Comparison of ENCODE assay signal across 9 mouse cellular contexts in genomic region chr13:47301070-47301469, GRCm38 (mm10).
DNase-seq lines count a peak whose midpoint lies in the region; ATAC-seq and TF ChIP-seq lines count a peak whose summit lies in the region.
"Had no signal": no experiment of that assay in that cellular context is flagged by ENCODE, and none has a peak within 500 bp of the region (broad histone marks: within the 10 kb centered on the region; RNA-seq: fewer than 3 reads in every experiment).

No protein-coding gene starts in this region.

- no peak overlapping the region for H3K4me2 ChIP-seq in intestine, postnatal 0 days (replicated peaks; ENCODE audit: low read depth)
- no peak overlapping the region for H3K4me2 ChIP-seq in intestine, embryonic 16.5 days (ENCODE audit: low read depth, low read length)
- H3K4me2 ChIP-seq in kidney, embryonic 15.5 days = no peak overlapping the region
- H3K4me2 ChIP-seq in intestine, embryonic 15.5 days (replicated peaks) = no peak overlapping the region

- no peak overlapping the region for H3K9ac ChIP-seq in intestine, postnatal 0 days (ENCODE audit: low read depth, low read length)
- no peak overlapping the region for H3K9ac ChIP-seq in intestine, embryonic 16.5 days (ENCODE audit: low read depth, low read length)
- H3K9ac ChIP-seq in kidney, embryonic 15.5 days = no peak overlapping the region
- H3K9ac ChIP-seq in intestine, embryonic 15.5 days = no peak overlapping the region

- H3K9me3 ChIP-seq in intestine, postnatal 0 days (ENCODE audit: control insufficient read depth) = no peaks in the 10 kb centered on the region
- no peaks in the 10 kb centered on the region for H3K9me3 ChIP-seq in intestine, embryonic 16.5 days (ENCODE audit: control insufficient read depth, low read length)
- no peaks in the 10 kb centered on the region for H3K9me3 ChIP-seq in E14TG2a.4 (ENCODE audit: low read length)
- no peaks in the 10 kb centered on the region for H3K9me3 ChIP-seq in kidney, embryonic 15.5 days (replicated peaks)
- H3K9me3 ChIP-seq in intestine, embryonic 15.5 days = no peaks in the 10 kb centered on the region

- 58% methylated on average over 3 of the region's 3 CpGs for WGBS in intestine, postnatal 0 days
- WGBS in intestine, embryonic 16.5 days = 56% methylated on average over 3 of the region's 3 CpGs
- WGBS in kidney, embryonic 15.5 days = 65% methylated on average over 3 of the region's 3 CpGs
- WGBS in intestine, embryonic 15.5 days = 49% methylated on average over 3 of the region's 3 CpGs

- peak; percentile 50 for DNase-seq in brain, embryonic 18.5 days (ENCODE audit: low read depth, low spot score)
- peak; percentile 17 to 53 for DNase-seq in left cerebral cortex, postnatal 25 days (ENCODE audit: low spot score in 2 of 2)
- no peak for DNase-seq in urinary bladder, postnatal 4 days (ENCODE audit: low spot score in 2 of 2)

- H3K4me1 ChIP-seq in intestine, postnatal 0 days (replicated peaks; ENCODE audit: control insufficient read depth, insufficient read depth, low read length) = no peaks in the 10 kb centered on the region
- no peaks in the 10 kb centered on the region for H3K4me1 ChIP-seq in intestine, embryonic 16.5 days (ENCODE audit: control insufficient read depth, insufficient read depth, low read length)
- H3K4me1 ChIP-seq in E14TG2a.4 (replicated peaks; ENCODE audit: low read depth, low read length) = peaks cover 5% of the 10 kb centered on the region; the same call in 1 of the 2 replicates
- no peaks in the 10 kb centered on the region for H3K4me1 ChIP-seq in kidney, embryonic 15.5 days
- no peaks in the 10 kb centered on the region for H3K4me1 ChIP-seq in intestine, embryonic 15.5 days (replicated peaks)
- H3K4me1 ChIP-seq: megakaryocyte, embryonic 14.5 days had no signal

- no peaks in the 10 kb centered on the region for H3K36me3 ChIP-seq in intestine, postnatal 0 days (ENCODE audit: control insufficient read depth, insufficient read depth)
- H3K36me3 ChIP-seq in intestine, embryonic 16.5 days (ENCODE audit: control insufficient read depth, insufficient read depth, low read length) = no peaks in the 10 kb centered on the region
- H3K36me3 ChIP-seq in E14TG2a.4 (ENCODE audit: insufficient read depth, low read length) = no peaks in the 10 kb centered on the region
- no peaks in the 10 kb centered on the region for H3K36me3 ChIP-seq in kidney, embryonic 15.5 days
- H3K36me3 ChIP-seq in intestine, embryonic 15.5 days = no peaks in the 10 kb centered on the region

- intact Hi-C loops in left cerebral cortex, postnatal 25 days (cut with DNase I) = loop anchor here (1.0 to 5.0 kb wide), 2 partner anchors 46 to 1163 kb away; no protein-coding TSS in a partner anchor

- TF ChIP-seq CTCF in intestine, postnatal 0 days (IDR thresholded peaks at IDR 0.05; ENCODE audit: low read depth) = peak; percentile 74
- TF ChIP-seq CTCF in E14TG2a.4 (conservative IDR thresholded peaks at IDR 0.05; ENCODE audit: low read length) = 0 out of 2 replicates have a peak, but pooled peaks have one; percentile 11

- ATAC-seq in intestine, postnatal 0 days = no peak
- ATAC-seq in intestine, embryonic 16.5 days = no peak
- ATAC-seq in kidney, embryonic 15.5 days (replicated peaks; ENCODE audit: low FRiP score) = no peak
- ATAC-seq in intestine, embryonic 15.5 days = no peak

- H3K27ac ChIP-seq in intestine, postnatal 0 days (ENCODE audit: low read depth, low read length) = no peak overlapping the region
- H3K27ac ChIP-seq in intestine, embryonic 16.5 days (ENCODE audit: low read length) = no peak overlapping the region
- H3K27ac ChIP-seq in kidney, embryonic 15.5 days = no peak overlapping the region
- no peak overlapping the region for H3K27ac ChIP-seq in intestine, embryonic 15.5 days

- H3K4me3 ChIP-seq in intestine, postnatal 0 days (ENCODE audit: low read depth, low read length) = no peak overlapping the region
- no peak overlapping the region for H3K4me3 ChIP-seq in intestine, embryonic 16.5 days (ENCODE audit: low read length)
- no peak overlapping the region for H3K4me3 ChIP-seq in E14TG2a.4 (replicated peaks; ENCODE audit: low read length)
- no peak overlapping the region for H3K4me3 ChIP-seq in kidney, embryonic 15.5 days (replicated peaks)
- H3K4me3 ChIP-seq in intestine, embryonic 15.5 days (replicated peaks) = no peak overlapping the region
- H3K4me3 ChIP-seq: megakaryocyte, embryonic 14.5 days had no signal

- H3K27me3 ChIP-seq in intestine, postnatal 0 days (replicated peaks; ENCODE audit: control insufficient read depth, insufficient read depth, low read length) = no peaks in the 10 kb centered on the region
- no peaks in the 10 kb centered on the region; the same call in 1 of the 2 replicates for H3K27me3 ChIP-seq in intestine, embryonic 16.5 days (replicated peaks; ENCODE audit: control insufficient read depth, insufficient read depth, low read length)
- H3K27me3 ChIP-seq in E14TG2a.4 (ENCODE audit: insufficient read depth, low read length) = peaks cover 3% of the 10 kb centered on the region; the same call in 1 of the 2 replicates
- H3K27me3 ChIP-seq in kidney, embryonic 15.5 days = no peaks in the 10 kb centered on the region
- no peaks in the 10 kb centered on the region for H3K27me3 ChIP-seq in intestine, embryonic 15.5 days (replicated peaks)

Comparison
In these comparisons a context has a peak if more than half of its experiments do, and no peak if none do; other contexts are left out.
1. DNase-seq: peak in brain, embryonic 18.5 days (single experiment) and left cerebral cortex, postnatal 25 days (2 of 2); none in urinary bladder, postnatal 4 days (0 of 2).